Mouse (Mus musculus) CH12.LX (cell line): ENCODE data around the gene Rims3.

Experiments used
- CHD2 ChIP-seq: IDR thresholded peaks from 2 replicates; pipeline ENCODE4 v1.6.1; 2011; ENCODE audit warnings: low read length, improper control_type of control experiment
- CTCF ChIP-seq, 2 experiments: IDR thresholded peaks in 1 of 2; conservative IDR thresholded peaks in 1 of 2; 2 replicates each; pipeline ENCODE4 v1.5.1; 2011 to 2012; ENCODE audit warnings: low read depth in 2 of 2, low read length in 2 of 2, improper control_type of control experiment in 1 of 2, inconsistent platforms in 1 of 2, mild to moderate bottlenecking in 1 of 2, moderate library complexity in 1 of 2
- EP300 ChIP-seq: IDR thresholded peaks from 2 replicates; pipeline ENCODE4 v1.6.1; 2011; ENCODE audit warnings: low read length, improper control_type of control experiment
- ETS1 ChIP-seq: conservative IDR thresholded peaks from 2 replicates; pipeline ENCODE4 v1.6.1; 2012; ENCODE audit warnings: low read depth, mild to moderate bottlenecking, inconsistent platforms, low read length, improper control_type of control experiment, moderate library complexity
- IRF4 ChIP-seq: IDR thresholded peaks from 2 replicates; pipeline ENCODE4 v1.6.1; 2014; ENCODE audit warnings: low read depth, mild to moderate bottlenecking, inconsistent platforms, low read length, improper control_type of control experiment
- MAFK ChIP-seq: IDR thresholded peaks from 2 replicates; pipeline ENCODE4 v1.6.1; 2011; ENCODE audit warnings: low read length, improper control_type of control experiment; ENCODE audit not compliant: insufficient replicate concordance
- MAX ChIP-seq: IDR thresholded peaks from 2 replicates; pipeline ENCODE4 v1.6.1; 2011; ENCODE audit warnings: low read length, improper control_type of control experiment
- MAZ ChIP-seq: IDR thresholded peaks from 2 replicates; pipeline ENCODE4 v1.6.1; 2012; ENCODE audit warnings: low read depth, mild to moderate bottlenecking, inconsistent platforms, low read length, improper control_type of control experiment, moderate library complexity
- MEF2A ChIP-seq: IDR thresholded peaks from 2 replicates; pipeline ENCODE4 v1.6.1; 2014; ENCODE audit warnings: low read depth, mild to moderate bottlenecking, inconsistent platforms, low read length, improper control_type of control experiment, borderline replicate concordance
- POLR2A ChIP-seq: IDR thresholded peaks from 2 replicates; pipeline ENCODE4 v1.6.1; 2011; ENCODE audit warnings: low read depth, mild to moderate bottlenecking, improper control_type of control experiment, low read length
- RCOR1 ChIP-seq: conservative IDR thresholded peaks from 2 replicates; pipeline ENCODE4 v1.6.1; 2012; ENCODE audit warnings: low read depth, mild to moderate bottlenecking, inconsistent platforms, low read length, improper control_type of control experiment
- SMC3 ChIP-seq: IDR thresholded peaks from 2 replicates; pipeline ENCODE4 v1.6.1; 2011; ENCODE audit warnings: low read depth, low read length, improper control_type of control experiment
- TCF12 ChIP-seq: IDR thresholded peaks from 2 replicates; pipeline ENCODE4 v1.6.1; 2014; ENCODE audit warnings: low read depth, mild to moderate bottlenecking, inconsistent platforms, low read length, improper control_type of control experiment
- UBTF ChIP-seq: IDR thresholded peaks from 2 replicates; pipeline ENCODE4 v1.6.1; 2012; ENCODE audit warnings: low read depth, mild to moderate bottlenecking, inconsistent platforms, low read length, improper control_type of control experiment, moderate library complexity

GRCm38 (mm10) chr4:120879386-120879785 is 24.8 kb downstream of the Rims3 start:
- TF ChIP-seq MAX (no peak), RCOR1 (no peak), CTCF (conservative IDR thresholded peaks at IDR 0.05 in 1 of 2, IDR thresholded peaks at IDR 0.05 in 1 of 2; ENCODE audit: low read depth in 2 of 2, low read length in 2 of 2) (no peak), POLR2A (no peak), CHD2 (no peak), MAFK (no peak), EP300 (no peak), MEF2A (no peak), SMC3 (no peak), IRF4 (no peak), ETS1 (no peak), UBTF (no peak), TCF12 (no peak), MAZ (no peak)
